Mouse (Mus musculus) ES-E14 (cell line): Measurements from ENCODE around the gene Il21r. TPM values are rescaled to one million over a fixed set of nuclear protein-coding genes. Genes with fewer than 3 reads are reported as not detected.
A peak's percentile ranks its signal among the peaks of the same experiment; 100 is the strongest.

Source experiments
- DNase-seq: peaks from one replicate; pipeline ENCODE4 v3.0.0-alpha.2; 2013; ENCODE audit warnings: low read depth, low spot score
- H3K27ac ChIP-seq: 2 replicates; pipeline ENCODE4 v1.5.1; 2012; ENCODE audit warnings: low read depth, mild to moderate bottlenecking, low read length, moderate library complexity, mixed read lengths; ENCODE audit not compliant: poor library complexity, insufficient read depth, severe bottlenecking
- H3K36me3 ChIP-seq: 2 replicates; pipeline ENCODE4 v1.6.1; 2012; ENCODE audit warnings: mild to moderate bottlenecking, low read length, moderate library complexity, mixed read lengths; ENCODE audit not compliant: control insufficient read depth, poor library complexity, insufficient read depth, severe bottlenecking
- H3K4me1 ChIP-seq, 2 experiments: fragments of 150-350 bp in 1 of 2; sonication (generic) in 1 of 2; 2 replicates each; pipeline ENCODE4 v1.6.1; 2012; ENCODE audit warnings: low read length in 2 of 2, mild to moderate bottlenecking in 1 of 2, mixed read lengths in 1 of 2; ENCODE audit not compliant: control insufficient read depth in 2 of 2, insufficient read depth in 2 of 2, poor library complexity in 1 of 2
- H3K4me3 ChIP-seq, 2 experiments: fragments of 150-350 bp in 1 of 2; sonication (generic) in 1 of 2; 2 replicates each; pipeline ENCODE4 v1.5.1; 2012; ENCODE audit warnings: low read length in 2 of 2, low read depth in 1 of 2, mild to moderate bottlenecking in 1 of 2, mixed read lengths in 1 of 2; ENCODE audit not compliant: insufficient read depth in 1 of 2, poor library complexity in 1 of 2, severe bottlenecking in 1 of 2
- H3K9ac ChIP-seq: 2 replicates; pipeline ENCODE4 v1.6.1; 2012; ENCODE audit warnings: low read depth, mild to moderate bottlenecking, low read length, mixed read lengths; ENCODE audit not compliant: poor library complexity, insufficient read depth, severe bottlenecking
- H3K9me3 ChIP-seq: fragments of 150-350 bp; sonication (generic); 2 replicates; pipeline ENCODE4 v1.6.1; 2012; ENCODE audit warnings: low read depth, mild to moderate bottlenecking, low read length; ENCODE audit not compliant: control insufficient read depth, insufficient read depth
- CHD2 ChIP-seq: IDR thresholded peaks from 2 replicates; pipeline ENCODE4 v1.6.1; 2014; ENCODE audit warnings: mild to moderate bottlenecking, low read depth, low read length, inconsistent platforms
- HCFC1 ChIP-seq: IDR thresholded peaks from 2 replicates; pipeline ENCODE4 v1.6.1; 2012; ENCODE audit warnings: low read length, inconsistent platforms, borderline replicate concordance; ENCODE audit not compliant: insufficient read depth
- MAFK ChIP-seq: IDR thresholded peaks from 2 replicates; pipeline ENCODE4 v1.6.1; 2014; ENCODE audit warnings: mild to moderate bottlenecking, low read depth, low read length, inconsistent platforms; ENCODE audit not compliant: insufficient read depth
- ZC3H11A ChIP-seq: IDR thresholded peaks from 2 replicates; pipeline ENCODE4 v1.6.1; 2012; ENCODE audit warnings: low read depth, mild to moderate bottlenecking, inconsistent platforms, low read length, borderline replicate concordance
- ZNF384 ChIP-seq: IDR thresholded peaks from 2 replicates; pipeline ENCODE4 v1.6.1; 2012; ENCODE audit warnings: low read depth, low read length, inconsistent platforms
- in situ Hi-C, 2 experiments: fragments of 600-800 bp; cut with MboI; formaldehyde crosslinking; loops; one replicate each; pipeline ENCODE4 v1.15.1; 2025; ENCODE audit warnings: low sequenced_read_pairs in 2 of 2, inconsistent platforms in 1 of 2; ENCODE audit not compliant: unreplicated experiment in 2 of 2
- total RNA-seq: library from RNA; depleted of rRNA; stranded (reverse); fragments of 300-350 nt; gene quantifications from 2 replicates; pipeline ENCODE4 v1.2.3, GENCODE M21; 2012

The Il21r gene
- total RNA-seq, 1 experiment = 0.58 TPM

DNA sequence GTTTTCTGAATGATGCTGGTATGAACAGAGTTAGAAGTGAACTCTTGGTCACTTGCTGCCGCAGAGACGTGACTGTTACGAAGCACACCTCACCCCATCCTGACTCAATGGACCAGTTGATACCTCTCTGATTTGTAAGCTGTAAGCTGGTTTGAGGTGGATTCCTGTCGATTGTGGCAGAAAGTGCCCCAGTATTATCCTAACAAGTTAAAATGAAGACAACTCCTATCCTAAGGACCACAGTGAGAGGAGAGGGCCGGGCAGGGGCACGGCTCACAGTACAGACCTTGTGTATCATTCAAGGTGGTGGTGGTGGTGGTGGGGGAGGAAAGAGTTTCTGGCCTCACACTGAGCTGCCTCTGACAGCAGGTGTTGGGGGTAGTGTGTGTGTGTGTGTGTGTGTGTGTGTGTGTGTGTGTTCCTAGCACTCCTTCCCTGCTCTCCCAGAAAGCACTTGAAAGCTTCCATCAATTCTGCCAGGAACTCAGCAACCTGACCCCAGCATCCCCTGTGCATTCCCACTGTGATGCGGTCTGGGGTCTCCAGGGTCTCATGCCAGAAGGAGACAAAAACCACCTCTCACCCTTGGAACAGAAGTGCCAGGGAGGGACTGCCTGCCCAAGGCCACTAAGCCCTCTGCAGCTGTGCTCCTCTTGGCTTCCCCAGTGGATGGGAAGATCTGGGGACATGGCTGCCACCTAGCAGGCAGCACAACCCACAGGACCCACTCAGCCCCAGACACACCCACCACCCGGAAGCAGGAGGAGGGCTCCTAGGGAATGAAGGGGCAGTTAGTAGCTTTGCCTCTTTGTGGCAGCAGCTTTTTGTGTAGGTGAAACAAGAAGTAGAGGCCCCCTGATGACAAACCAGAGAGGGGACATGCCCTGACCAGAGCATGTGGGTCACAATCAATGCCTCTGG is 34.3 kb downstream of the Il21r start:
- H3K9ac ChIP-seq = no peak overlapping the region
- no peak overlapping the region for H3K4me3 ChIP-seq
- H3K36me3 ChIP-seq = peaks cover 24% of the 10 kb centered on the region
- H3K27ac ChIP-seq = no peak overlapping the region
- TF ChIP-seq ZNF384 (no peak), CHD2 (no peak), ZC3H11A (no peak), HCFC1 (no peak), MAFK (no peak)
- no peaks in the 10 kb centered on the region for H3K9me3 ChIP-seq
- in situ Hi-C loops = no loop called here
- DNase-seq = no peak
- H3K4me1 ChIP-seq = no peaks in the 10 kb centered on the region

GRCm38 (mm10) chr7:125638376-125638775 is 35.1 kb downstream of the Il21r start:
- Histone ChIP-seq H3K4me1 (no peaks in the 10 kb centered on the region), H3K4me3 (no peak overlapping the region), H3K36me3 (peaks cover 33% of the 10 kb centered on the region), H3K9me3 (no peaks in the 10 kb centered on the region), H3K9ac (no peak overlapping the region), H3K27ac (no peak overlapping the region)
- DNase-seq = no peak
- TF ChIP-seq MAFK (no peak), HCFC1 (no peak), CHD2 (no peak), ZC3H11A (no peak)
- in situ Hi-C loops = no loop called here

DNA sequence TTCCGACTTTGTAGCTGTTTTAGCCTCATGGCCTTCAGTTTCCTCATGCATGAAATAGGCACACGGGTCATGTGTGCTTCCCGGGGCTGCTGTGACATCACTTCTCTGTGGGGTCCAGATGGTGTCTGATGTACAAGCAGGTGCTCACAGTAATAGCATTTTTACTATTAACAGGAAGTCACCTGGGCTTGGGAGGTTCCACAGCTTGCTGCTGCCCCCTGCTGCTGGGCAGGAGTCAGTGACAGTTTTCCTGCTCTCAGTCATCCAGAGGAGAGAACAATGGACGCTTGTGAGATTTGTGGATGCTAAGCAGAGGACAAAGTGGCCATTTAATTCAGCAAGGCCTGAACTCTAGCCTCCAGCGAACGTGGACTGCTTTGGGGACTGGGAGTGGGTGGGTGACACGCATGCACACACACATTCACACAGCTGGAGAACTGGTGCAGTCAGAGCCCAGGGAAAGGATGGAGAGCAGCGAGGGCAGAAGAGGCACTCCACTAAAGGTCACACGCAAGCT is 35.7 kb downstream of the Il21r start:
- Histone ChIP-seq H3K27ac (no peak overlapping the region), H3K36me3 (peaks cover 39% of the 10 kb centered on the region), H3K4me1 (no peaks in the 10 kb centered on the region), H3K9me3 (no peaks in the 10 kb centered on the region), H3K4me3 (no peak overlapping the region), H3K9ac (no peak overlapping the region)
- TF ChIP-seq MAFK = no peak
- no peak for TF ChIP-seq CHD2
- no peak for TF ChIP-seq HCFC1
- TF ChIP-seq ZNF384 = no peak
- TF ChIP-seq ZC3H11A = peak; percentile 63; the same call in 1 of the 2 replicates
- peak; percentile 35 for DNase-seq
- in situ Hi-C loops = no loop called here

GRCm38 (mm10) chr7:125643880-125644279 is 40.7 kb downstream of the Il21r start:
- in situ Hi-C loops = no loop called here
- no peaks in the 10 kb centered on the region for H3K9me3 ChIP-seq
- H3K4me1 ChIP-seq = no peaks in the 10 kb centered on the region
- DNase-seq = no peak
- peaks cover 82% of the 10 kb centered on the region for H3K36me3 ChIP-seq
- H3K4me3 ChIP-seq = no peak overlapping the region
- TF ChIP-seq MAFK (no peak), ZNF384 (no peak), ZC3H11A (no peak), CHD2 (no peak), HCFC1 (no peak)
- no peak overlapping the region for H3K9ac ChIP-seq
- H3K27ac ChIP-seq = no peak overlapping the region

GRCm38 (mm10) chr7:125645413-125645812 is 42.2 kb downstream of the Il21r start:
- TF ChIP-seq MAFK (no peak), HCFC1 (no peak), ZNF384 (no peak), ZC3H11A (no peak), CHD2 (no peak)
- no peak overlapping the region for H3K27ac ChIP-seq
- H3K36me3 ChIP-seq = peaks cover 83% of the 10 kb centered on the region
- no peak overlapping the region for H3K4me3 ChIP-seq
- in situ Hi-C loops = no loop called here
- no peak overlapping the region for H3K9ac ChIP-seq
- no peaks in the 10 kb centered on the region for H3K4me1 ChIP-seq
- no peaks in the 10 kb centered on the region for H3K9me3 ChIP-seq
- no peak for DNase-seq
